Mouse (Mus musculus) small intestine, adult 2 months (tissue): ENCODE data around the gene Lrrc43. TPM values are rescaled to one million over a fixed set of nuclear protein-coding genes. Genes with fewer than 3 reads are reported as not detected.
A peak's percentile ranks its signal among the peaks of the same experiment; 100 is the strongest.

ENCODE experiments used
- H3K27ac ChIP-seq: fragments of 200-500 bp; 2 replicates; pipeline ENCODE4 v1.5.1; 2012; ENCODE audit warnings: low read depth, low read length, control low read depth, inconsistent platforms; ENCODE audit not compliant: insufficient read depth
- H3K27me3 ChIP-seq: fragments of 200-500 bp; 2 replicates; pipeline ENCODE4 v1.6.1; 2012; ENCODE audit warnings: mild to moderate bottlenecking, moderate library complexity, low read length, inconsistent platforms; ENCODE audit not compliant: control insufficient read depth, insufficient read depth
- H3K36me3 ChIP-seq: fragments of 200-500 bp; 2 replicates; pipeline ENCODE4 v1.6.1; 2012; ENCODE audit warnings: mild to moderate bottlenecking, low read length, control low read depth, inconsistent platforms; ENCODE audit not compliant: control insufficient read depth, insufficient read depth
- H3K4me1 ChIP-seq: fragments of 200-500 bp; 2 replicates; pipeline ENCODE4 v1.6.1; 2012; ENCODE audit warnings: low read length, inconsistent platforms, mixed read lengths; ENCODE audit not compliant: control insufficient read depth, insufficient read depth, insufficient read length
- H3K4me3 ChIP-seq: fragments of 200-500 bp; 2 replicates; pipeline ENCODE4 v1.5.1; 2012; ENCODE audit warnings: low read depth, mild to moderate bottlenecking, control low read depth, inconsistent platforms, low read length, moderate library complexity
- CTCF ChIP-seq: fragments of 200-500 bp; IDR thresholded peaks from 2 replicates; pipeline ENCODE4 v1.5.1; 2012; ENCODE audit warnings: low read depth, mild to moderate bottlenecking, control low read depth, inconsistent platforms, low read length, moderate library complexity, mixed read lengths; ENCODE audit not compliant: insufficient replicate concordance, insufficient read length; ENCODE audit errors: extremely low read depth
- POLR2A ChIP-seq: fragments of 200-500 bp; IDR thresholded peaks from 2 replicates; pipeline ENCODE4 v1.6.1; 2012; ENCODE audit warnings: low read depth, mild to moderate bottlenecking, control low read depth, inconsistent platforms, low read length, moderate library complexity
- WGBS: fragments of 180-500 bp; shearing (Covaris S2); methylation state at CpG from one replicate; pipeline ENCODE4 v1.1.7; 2018; 5-methylcytosine and 5-hydroxymethylcytosine counted together
- polyA plus RNA-seq: library from polyadenylated mRNA; depleted of rRNA; stranded (reverse); fragments of >200 nt; gene quantifications from 2 replicates; pipeline ENCODE4 v1.2.3, GENCODE M21; 2012; rRNA removed

Lrrc43 gene
- not detected in 2 replicates for polyA plus RNA-seq

- TF ChIP-seq POLR2A (no peak), CTCF (no peak)
- Histone ChIP-seq H3K4me3 (no peak within 1 kb of the TSS), H3K36me3 (no peaks in the 10 kb centered on the region), H3K27ac (no peak within 1 kb of the TSS), H3K4me1 (0 out of 2 replicates have a peak, but pooled peaks cover 3% of the 10 kb centered on the region), H3K27me3 (peaks cover 4% of the 10 kb centered on the region; the same call in 1 of the 2 replicates)
- 9% methylated on average over 25 of the region's 25 CpGs for WGBS
Measured at GRCm38 (mm10) chr5:123489112-123489785, at the start of gene Lrrc43, which contains the start of gene Il31. Lrrc43 (plus strand) TSS chr5:123489305. Il31 (minus strand) TSS chr5:123489489.

GRCm38 (mm10) chr5:123439312-123439711 is 49.8 kb upstream of the Lrrc43 start:
- 91% methylated on average over 1 of the region's 1 CpGs for WGBS
- TF ChIP-seq POLR2A (no peak), CTCF (no peak)

GRCm38 (mm10) chr5:123439941-123440340 is 49.2 kb upstream of the Lrrc43 start:
- H3K27me3 ChIP-seq, result no peaks in the 10 kb centered on the region
- TF ChIP-seq CTCF (no peak; the same call in 1 of the 2 replicates), POLR2A (no peak)
- peaks cover 36% of the 10 kb centered on the region for H3K36me3 ChIP-seq
- peaks cover 4% of the 10 kb centered on the region; the same call in 1 of the 2 replicates for H3K4me1 ChIP-seq
- no peak overlapping the region for H3K27ac ChIP-seq
- H3K4me3 ChIP-seq, result no peak overlapping the region
- 84% methylated on average over 4 of the region's 4 CpGs for WGBS

More at GRCm38 (mm10) chr5:123439312-123439711, 49.8 kb upstream of the Lrrc43 start:
- Histone ChIP-seq H3K36me3 (peaks cover 32% of the 10 kb centered on the region), H3K4me3 (no peak overlapping the region), H3K4me1 (peaks cover 4% of the 10 kb centered on the region; the same call in 1 of the 2 replicates), H3K27ac (no peak overlapping the region), H3K27me3 (no peaks in the 10 kb centered on the region)

- no peak overlapping the region for H3K4me3 ChIP-seq
- H3K36me3 ChIP-seq, result peaks cover 43% of the 10 kb centered on the region
- H3K27me3 ChIP-seq, result no peaks in the 10 kb centered on the region
- peaks cover 4% of the 10 kb centered on the region; the same call in 1 of the 2 replicates for H3K4me1 ChIP-seq
- TF ChIP-seq CTCF (no peak), POLR2A (no peak)
- 73% methylated on average over 4 of the region's 4 CpGs for WGBS
- H3K27ac ChIP-seq, result no peak overlapping the region
Measured at GRCm38 (mm10) chr5:123440664-123441063, 48.4 kb upstream of the Lrrc43 start.

- WGBS, result 92% methylated on average over 3 of the region's 3 CpGs
- H3K36me3 ChIP-seq, result peaks cover 55% of the 10 kb centered on the region
- TF ChIP-seq CTCF (no peak), POLR2A (no peak)
Measured at GRCm38 (mm10) chr5:123442283-123442682, 46.8 kb upstream of the Lrrc43 start.

GRCm38 (mm10) chr5:123444069-123444468 is 45.0 kb upstream of the Lrrc43 start:
- no peak for TF ChIP-seq POLR2A
- TF ChIP-seq CTCF, result peak; percentile 87; the same call in 1 of the 2 replicates
- Histone ChIP-seq H3K27ac (no peak overlapping the region), H3K4me3 (no peak overlapping the region), H3K27me3 (no peaks in the 10 kb centered on the region), H3K4me1 (no peaks in the 10 kb centered on the region), H3K36me3 (peaks cover 69% of the 10 kb centered on the region)
- WGBS, result 66% methylated on average over 4 of the region's 4 CpGs

More at GRCm38 (mm10) chr5:123442283-123442682, 46.8 kb upstream of the Lrrc43 start:
- H3K27ac ChIP-seq, result no peak overlapping the region
- no peak overlapping the region for H3K4me3 ChIP-seq
- peaks cover 4% of the 10 kb centered on the region; the same call in 1 of the 2 replicates for H3K4me1 ChIP-seq
- no peaks in the 10 kb centered on the region for H3K27me3 ChIP-seq

GRCm38 (mm10) chr5:123444849-123445334 is 44.2 kb upstream of the Lrrc43 start:
- WGBS, result 74% methylated on average over 5 of the region's 5 CpGs
- H3K4me1 ChIP-seq, result no peaks in the 10 kb centered on the region
- H3K36me3 ChIP-seq, result peaks cover 77% of the 10 kb centered on the region
- no peak overlapping the region for H3K27ac ChIP-seq
- H3K4me3 ChIP-seq, result no peak overlapping the region
- no peaks in the 10 kb centered on the region for H3K27me3 ChIP-seq
- TF ChIP-seq CTCF, result no peak
- no peak for TF ChIP-seq POLR2A
